Mouse (Mus musculus): ENCODE measurements around the gene Dnah6. TPM values are rescaled to one million over a fixed set of nuclear protein-coding genes. Genes with fewer than 3 reads are reported as not detected.
A peak's percentile ranks its signal among the peaks of the same experiment; 100 is the strongest.

Gene Dnah6
- polyA plus RNA-seq, 1 experiment from 2014 or later = 0.14 TPM

GRCm38 (mm10) chr6:73090836-73091235, 130.6 kb downstream of the Dnah6 start:
- H3K36me3 ChIP-seq (ENCODE audit: control insufficient read depth, insufficient read depth, low read length) = no peaks in the 10 kb centered on the region
- no peaks in the 10 kb centered on the region for H3K4me1 ChIP-seq (ENCODE audit: control insufficient read depth in 2 of 2, insufficient read depth in 2 of 2, low read length in 2 of 2)
- H3K27me3 ChIP-seq (ENCODE audit: control insufficient read depth, insufficient read depth, low read length) = no peaks in the 10 kb centered on the region
- WGBS = 67% methylated on average over 8 of the region's 8 CpGs
- no peak for ATAC-seq (ENCODE audit: insufficient number of reproducible peaks, insufficient read depth, low FRiP score, low read depth)
- H3K9me3 ChIP-seq (ENCODE audit: control insufficient read depth, low read length) = 0 out of 2 replicates have a peak, but pooled peaks cover 3% of the 10 kb centered on the region
- H3K4me2 ChIP-seq (ENCODE audit: low read length) = no peak overlapping the region
- no peak overlapping the region for H3K9ac ChIP-seq (ENCODE audit: low read length)
- H3K4me3 ChIP-seq (ENCODE audit: control insufficient read depth in 1 of 2, insufficient read depth in 1 of 2, low read depth in 1 of 2, low read length in 2 of 2) = no peak overlapping the region
- H3K27ac ChIP-seq (replicated peaks in 1 of 2; ENCODE audit: control insufficient read depth in 1 of 2, insufficient read depth in 1 of 2, low read depth in 2 of 2, low read length in 2 of 2) = no peak overlapping the region

DNA sequence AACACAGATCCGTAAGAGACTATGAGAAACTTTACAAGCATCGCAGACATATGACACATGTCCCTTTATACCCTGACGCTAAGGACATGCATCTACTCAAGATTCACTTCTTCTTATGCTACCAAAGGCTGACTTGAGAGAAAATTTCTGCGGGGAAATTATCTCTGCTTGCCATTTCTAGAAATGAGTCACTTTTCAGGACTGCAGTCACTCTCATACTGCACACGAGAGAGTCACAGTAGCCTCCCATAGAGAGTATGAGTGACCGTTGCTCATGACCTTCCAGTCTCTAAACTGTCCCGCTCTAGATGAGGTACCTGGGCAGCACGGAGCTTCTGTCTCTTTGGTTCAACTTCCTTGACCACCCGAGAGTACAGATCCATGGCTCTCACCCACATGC, 138.9 kb downstream of the Dnah6 start:
- WGBS = 86% methylated on average over 9 of the region's 9 CpGs
- Histone ChIP-seq H3K27me3 (ENCODE audit: control insufficient read depth, insufficient read depth, low read length) (no peaks in the 10 kb centered on the region), H3K36me3 (ENCODE audit: control insufficient read depth, insufficient read depth, low read length) (no peaks in the 10 kb centered on the region), H3K4me2 (ENCODE audit: low read length) (no peak overlapping the region), H3K27ac (replicated peaks in 1 of 2; ENCODE audit: control insufficient read depth in 1 of 2, insufficient read depth in 1 of 2, low read depth in 2 of 2, low read length in 2 of 2) (no peak overlapping the region), H3K9me3 (ENCODE audit: control insufficient read depth, low read length) (peaks cover 7% of the 10 kb centered on the region; the same call in 1 of the 2 replicates), H3K9ac (ENCODE audit: low read length) (no peak overlapping the region), H3K4me1 (ENCODE audit: control insufficient read depth in 2 of 2, insufficient read depth in 2 of 2, low read length in 2 of 2) (no peaks in the 10 kb centered on the region), H3K4me3 (ENCODE audit: control insufficient read depth in 1 of 2, insufficient read depth in 1 of 2, low read depth in 1 of 2, low read length in 2 of 2) (no peak overlapping the region)
- ATAC-seq (ENCODE audit: insufficient number of reproducible peaks, insufficient read depth, low FRiP score, low read depth) = no peak

DNA sequence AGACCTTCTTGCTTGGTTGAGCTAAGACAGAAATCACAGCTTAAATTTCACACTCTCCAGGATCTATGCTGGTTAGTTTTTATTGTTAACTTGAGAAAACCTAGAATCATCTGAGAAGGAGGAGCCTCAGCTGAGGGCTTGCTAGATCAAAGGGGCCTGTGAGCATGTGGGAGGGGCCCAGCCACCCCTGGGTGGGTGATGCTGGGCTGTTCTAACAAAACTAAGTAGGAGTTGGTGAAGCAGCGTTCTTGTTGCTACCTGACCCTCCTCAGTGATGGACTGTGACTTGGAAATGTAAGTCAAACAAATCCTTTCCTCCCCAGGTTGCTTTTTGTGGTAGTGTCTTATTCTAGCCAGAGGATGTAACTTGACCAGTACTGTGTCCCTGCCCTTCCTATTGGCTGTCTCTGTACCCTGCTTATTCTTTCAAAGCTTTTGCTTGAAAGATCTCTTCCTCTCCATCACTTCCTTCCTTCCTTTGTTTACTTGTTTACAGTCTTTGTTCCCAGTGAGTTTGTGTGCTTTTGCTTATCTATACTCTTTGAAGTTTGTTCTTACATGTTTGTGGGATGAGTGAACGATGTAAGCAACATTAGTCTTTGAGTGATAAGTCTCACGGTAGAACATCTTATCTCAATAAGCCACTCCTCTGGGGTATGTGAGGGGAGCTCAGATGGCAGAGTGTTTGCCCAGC, 149.2 kb downstream of the Dnah6 start:
- H3K4me1 ChIP-seq (ENCODE audit: control insufficient read depth in 2 of 2, insufficient read depth in 2 of 2, low read length in 2 of 2) = 0 out of 4 replicates have a peak, but pooled peaks cover 0 to 2% of the 10 kb centered on the region in 2 experiments
- H3K9me3 ChIP-seq (ENCODE audit: control insufficient read depth, low read length) = peaks cover 2% of the 10 kb centered on the region; the same call in 1 of the 2 replicates
- no peak overlapping the region for H3K4me3 ChIP-seq (ENCODE audit: control insufficient read depth in 1 of 2, insufficient read depth in 1 of 2, low read depth in 1 of 2, low read length in 2 of 2)
- no peak overlapping the region for H3K4me2 ChIP-seq (ENCODE audit: low read length)
- no peak for ATAC-seq (ENCODE audit: insufficient number of reproducible peaks, insufficient read depth, low FRiP score, low read depth)
- WGBS = 40% methylated on average over 3 of the region's 3 CpGs
- no peaks in the 10 kb centered on the region for H3K36me3 ChIP-seq (ENCODE audit: control insufficient read depth, insufficient read depth, low read length)
- H3K27ac ChIP-seq (replicated peaks in 1 of 2; ENCODE audit: control insufficient read depth in 1 of 2, insufficient read depth in 1 of 2, low read depth in 2 of 2, low read length in 2 of 2) = no peak overlapping the region
- no peak overlapping the region for H3K9ac ChIP-seq (ENCODE audit: low read length)
- H3K27me3 ChIP-seq (ENCODE audit: control insufficient read depth, insufficient read depth, low read length) = no peaks in the 10 kb centered on the region

DNA sequence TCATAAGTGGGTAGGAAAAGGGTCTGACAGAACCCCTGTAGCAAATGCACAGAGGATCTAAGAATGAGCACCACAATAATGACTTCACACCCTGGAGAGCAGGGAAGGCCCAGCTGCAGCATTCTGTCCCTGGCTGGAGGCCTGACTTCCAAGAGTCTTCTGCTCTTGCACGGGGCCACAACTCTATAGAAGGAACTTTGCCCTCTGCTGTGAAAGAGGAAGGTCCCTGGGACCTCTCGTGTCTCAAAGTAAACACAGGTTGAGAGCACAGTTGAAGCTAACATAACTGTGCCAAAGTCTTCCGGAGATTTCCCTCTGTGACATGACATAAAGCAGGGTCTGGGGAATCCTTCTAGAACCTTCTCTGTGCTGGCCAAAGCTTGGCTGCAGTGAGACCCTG, 150.2 kb downstream of the Dnah6 start:
- Histone ChIP-seq H3K4me3 (ENCODE audit: control insufficient read depth in 1 of 2, insufficient read depth in 1 of 2, low read depth in 1 of 2, low read length in 2 of 2) (no peak overlapping the region), H3K4me2 (ENCODE audit: low read length) (no peak overlapping the region), H3K27me3 (ENCODE audit: control insufficient read depth, insufficient read depth, low read length) (no peaks in the 10 kb centered on the region), H3K9ac (ENCODE audit: low read length) (no peak overlapping the region), H3K9me3 (ENCODE audit: control insufficient read depth, low read length) (no peaks in the 10 kb centered on the region), H3K36me3 (ENCODE audit: control insufficient read depth, insufficient read depth, low read length) (no peaks in the 10 kb centered on the region), H3K27ac (replicated peaks in 1 of 2; ENCODE audit: control insufficient read depth in 1 of 2, insufficient read depth in 1 of 2, low read depth in 2 of 2, low read length in 2 of 2) (peak overlapping the region; percentile 53 to 62), H3K4me1 (ENCODE audit: control insufficient read depth in 2 of 2, insufficient read depth in 2 of 2, low read length in 2 of 2) (0 out of 4 replicates have a peak, but pooled peaks cover 0 to 2% of the 10 kb centered on the region in 2 experiments)
- WGBS = 43% methylated on average over 3 of the region's 3 CpGs
- no peak for ATAC-seq (ENCODE audit: insufficient number of reproducible peaks, insufficient read depth, low FRiP score, low read depth)

GRCm38 (mm10) chr6:73070663-73071062, 150.8 kb downstream of the Dnah6 start:
- ATAC-seq (ENCODE audit: insufficient number of reproducible peaks, insufficient read depth, low FRiP score, low read depth) = peak; percentile 76
- 66% methylated on average over 6 of the region's 6 CpGs for WGBS
- Histone ChIP-seq H3K4me2 (ENCODE audit: low read length) (no peak overlapping the region), H3K9ac (ENCODE audit: low read length) (no peak overlapping the region), H3K27ac (replicated peaks in 1 of 2; ENCODE audit: control insufficient read depth in 1 of 2, insufficient read depth in 1 of 2, low read depth in 2 of 2, low read length in 2 of 2) (peak overlapping the region; percentile 53 to 62), H3K27me3 (ENCODE audit: control insufficient read depth, insufficient read depth, low read length) (no peaks in the 10 kb centered on the region), H3K4me3 (ENCODE audit: control insufficient read depth in 1 of 2, insufficient read depth in 1 of 2, low read depth in 1 of 2, low read length in 2 of 2) (no peak overlapping the region), H3K9me3 (ENCODE audit: control insufficient read depth, low read length) (no peaks in the 10 kb centered on the region), H3K36me3 (ENCODE audit: control insufficient read depth, insufficient read depth, low read length) (no peaks in the 10 kb centered on the region), H3K4me1 (ENCODE audit: control insufficient read depth in 2 of 2, insufficient read depth in 2 of 2, low read length in 2 of 2) (0 out of 4 replicates have a peak, but pooled peaks cover 0 to 2% of the 10 kb centered on the region in 2 experiments)

- 53% methylated on average over 3 of the region's 3 CpGs for WGBS
- Histone ChIP-seq H3K4me3 (ENCODE audit: control insufficient read depth in 1 of 2, insufficient read depth in 1 of 2, low read depth in 1 of 2, low read length in 2 of 2) (no peak overlapping the region), H3K27ac (replicated peaks in 1 of 2; ENCODE audit: control insufficient read depth in 1 of 2, insufficient read depth in 1 of 2, low read depth in 2 of 2, low read length in 2 of 2) (no peak overlapping the region), H3K4me2 (ENCODE audit: low read length) (no peak overlapping the region), H3K27me3 (ENCODE audit: control insufficient read depth, insufficient read depth, low read length) (no peaks in the 10 kb centered on the region), H3K9me3 (ENCODE audit: control insufficient read depth, low read length) (no peaks in the 10 kb centered on the region), H3K9ac (ENCODE audit: low read length) (no peak overlapping the region), H3K4me1 (ENCODE audit: control insufficient read depth in 2 of 2, insufficient read depth in 2 of 2, low read length in 2 of 2) (no peaks in the 10 kb centered on the region), H3K36me3 (ENCODE audit: control insufficient read depth, insufficient read depth, low read length) (no peaks in the 10 kb centered on the region)
- ATAC-seq (ENCODE audit: insufficient number of reproducible peaks, insufficient read depth, low FRiP score, low read depth) = no peak
These were observed 156.9 kb downstream of the Dnah6 start for GRCm38 (mm10) chr6:73064551-73064950.

- Histone ChIP-seq H3K9ac (ENCODE audit: low read length) (no peak overlapping the region), H3K36me3 (ENCODE audit: control insufficient read depth, insufficient read depth, low read length) (no peaks in the 10 kb centered on the region), H3K9me3 (ENCODE audit: control insufficient read depth, low read length) (peaks cover 16% of the 10 kb centered on the region; the same call in 1 of the 2 replicates), H3K27me3 (ENCODE audit: control insufficient read depth, insufficient read depth, low read length) (no peaks in the 10 kb centered on the region), H3K27ac (replicated peaks in 1 of 2; ENCODE audit: control insufficient read depth in 1 of 2, insufficient read depth in 1 of 2, low read depth in 2 of 2, low read length in 2 of 2) (no peak overlapping the region), H3K4me2 (ENCODE audit: low read length) (no peak overlapping the region), H3K4me1 (ENCODE audit: control insufficient read depth in 2 of 2, insufficient read depth in 2 of 2, low read length in 2 of 2) (no peaks in the 10 kb centered on the region), H3K4me3 (ENCODE audit: control insufficient read depth in 1 of 2, insufficient read depth in 1 of 2, low read depth in 1 of 2, low read length in 2 of 2) (no peak overlapping the region)
- ATAC-seq (ENCODE audit: insufficient number of reproducible peaks, insufficient read depth, low FRiP score, low read depth) = no peak
- 78% methylated on average over 7 of the region's 7 CpGs for WGBS
These were observed 161.8 kb downstream of the Dnah6 start for GRCm38 (mm10) chr6:73059596-73060121.
